Mouse (Mus musculus) B cell, adult 2 months (primary cell): ENCODE measurements around the gene Spock1.

ENCODE experiments used
- DNase-seq, 2 experiments: peaks; one replicate each; pipeline ENCODE4 v3.0.0; 2022

The Spock1 gene

DNA sequence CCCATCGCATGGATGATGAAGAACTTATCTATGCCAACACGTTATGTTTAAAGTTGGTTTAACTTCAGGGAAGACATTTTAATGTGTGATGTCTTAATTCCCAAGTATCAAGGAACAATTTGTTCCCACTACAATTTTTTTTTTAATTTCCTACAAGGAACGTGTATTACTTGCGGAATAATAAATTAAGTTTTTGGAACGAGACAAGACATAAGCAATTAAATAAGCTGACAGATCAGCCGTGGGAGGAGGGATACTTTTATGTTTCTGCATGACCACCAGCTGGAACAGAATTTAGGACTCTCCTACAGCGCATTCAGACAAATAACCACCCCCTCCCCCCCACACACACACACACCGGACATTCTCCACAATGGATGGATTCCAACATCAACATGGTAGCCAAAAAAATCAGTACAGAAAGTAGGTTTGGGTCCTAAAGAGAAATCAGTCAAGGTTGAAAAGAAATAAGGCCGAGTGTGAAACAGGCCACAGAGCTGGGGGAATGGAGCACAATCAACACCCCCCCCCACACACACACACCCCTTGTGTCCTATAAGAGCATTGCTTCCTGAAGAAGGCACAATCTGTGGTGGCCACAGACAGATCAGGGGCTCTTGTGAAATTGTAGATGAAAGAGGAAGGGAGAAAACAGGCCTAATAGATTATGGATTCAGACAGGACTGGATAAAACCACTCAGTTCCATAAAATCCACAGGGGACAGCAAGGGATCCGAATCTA, 111.0 kb downstream of the Spock1 start:
- no peak for DNase-seq

DNA sequence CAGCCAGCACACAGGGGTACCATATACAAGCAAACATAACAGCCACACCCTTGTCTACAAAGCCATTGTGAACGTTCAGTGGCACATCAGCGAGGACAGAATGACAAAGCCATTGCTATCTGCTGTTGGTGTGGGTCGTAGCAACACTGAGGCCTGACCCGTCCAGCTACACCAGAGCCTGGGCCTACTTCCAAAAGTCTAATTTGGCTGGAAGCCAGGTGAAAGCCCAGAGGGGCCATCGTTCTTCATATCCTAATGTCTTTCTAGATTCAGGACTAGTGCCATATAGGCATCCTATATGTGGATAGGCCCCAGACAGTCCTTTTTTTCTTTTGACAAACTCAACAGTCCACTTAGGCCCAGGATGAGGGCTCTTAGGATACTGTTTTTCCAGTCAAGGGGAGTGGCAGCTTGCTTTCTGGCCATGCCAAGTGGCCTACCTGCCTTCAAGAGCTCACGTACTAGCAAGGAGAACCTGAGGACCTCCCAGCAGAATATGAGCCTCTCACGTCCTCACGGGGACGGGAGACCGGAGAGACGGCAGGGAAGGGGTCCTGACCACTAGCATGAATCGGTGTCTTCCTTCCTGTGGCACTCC, 114.4 kb downstream of the Spock1 start:
- no peak for DNase-seq

DNA sequence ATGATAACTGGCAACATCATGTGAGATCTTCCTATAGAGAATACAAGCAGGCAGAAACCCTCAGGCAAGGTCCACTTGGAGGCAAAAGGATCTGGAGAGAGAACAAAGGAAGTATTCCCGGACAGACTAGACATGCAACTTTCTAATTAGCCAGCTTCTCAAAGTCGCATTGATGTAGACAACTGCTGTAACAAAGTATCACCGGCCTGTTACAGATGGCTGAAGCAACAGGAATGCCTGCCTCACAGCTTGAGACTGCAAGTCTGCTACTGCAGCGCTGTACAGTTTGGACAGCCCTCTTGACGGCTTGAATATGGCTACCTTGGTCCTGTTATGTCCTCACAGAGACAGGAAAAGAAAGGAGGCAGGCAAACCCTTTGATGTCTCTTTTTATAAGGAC, 118.3 kb downstream of the Spock1 start:
- no peak for DNase-seq

DNA sequence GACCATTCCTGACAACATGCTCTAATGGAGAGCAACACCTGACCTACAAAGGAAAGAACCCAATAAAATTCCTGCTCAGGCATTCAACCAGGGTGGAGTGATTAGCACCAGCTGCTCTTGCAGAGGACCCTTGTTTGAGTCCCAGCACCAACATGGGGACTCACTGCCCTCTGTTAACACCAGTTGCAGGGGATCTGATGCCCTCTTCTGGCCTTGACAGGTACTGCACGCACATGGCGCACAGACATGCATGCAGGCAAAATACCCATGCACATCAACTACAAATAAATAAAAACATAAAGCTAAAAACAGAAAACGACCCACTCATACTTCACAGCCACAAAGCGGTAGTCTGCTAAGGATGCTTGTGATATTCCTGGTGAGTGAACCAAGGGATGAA, 119.8 kb downstream of the Spock1 start:
- DNase-seq: no peak

- DNase-seq: no peak
Observed at GRCm38 (mm10) chr13:57786278-57786677, 121.9 kb downstream of the Spock1 start.

DNA sequence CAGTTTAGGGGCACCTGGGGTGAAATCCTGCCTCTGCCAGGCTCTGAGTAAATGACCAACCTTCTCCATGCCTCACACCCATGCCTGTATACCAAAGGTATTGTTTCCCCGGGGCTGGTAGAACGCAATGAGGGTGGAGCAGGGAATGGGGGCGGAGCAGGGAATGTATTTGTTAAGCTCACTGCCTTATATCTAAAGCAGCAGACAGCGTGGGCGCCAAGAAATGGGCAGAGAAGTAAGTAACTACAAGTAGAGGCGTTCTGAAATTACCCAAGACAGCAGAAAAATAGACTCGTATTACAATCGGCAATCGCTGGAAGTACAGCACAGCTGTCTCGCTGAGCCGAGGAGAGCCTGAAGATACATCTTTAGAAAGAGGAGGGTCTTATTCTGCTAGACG, 125.2 kb downstream of the Spock1 start:
- no peak for DNase-seq

DNA sequence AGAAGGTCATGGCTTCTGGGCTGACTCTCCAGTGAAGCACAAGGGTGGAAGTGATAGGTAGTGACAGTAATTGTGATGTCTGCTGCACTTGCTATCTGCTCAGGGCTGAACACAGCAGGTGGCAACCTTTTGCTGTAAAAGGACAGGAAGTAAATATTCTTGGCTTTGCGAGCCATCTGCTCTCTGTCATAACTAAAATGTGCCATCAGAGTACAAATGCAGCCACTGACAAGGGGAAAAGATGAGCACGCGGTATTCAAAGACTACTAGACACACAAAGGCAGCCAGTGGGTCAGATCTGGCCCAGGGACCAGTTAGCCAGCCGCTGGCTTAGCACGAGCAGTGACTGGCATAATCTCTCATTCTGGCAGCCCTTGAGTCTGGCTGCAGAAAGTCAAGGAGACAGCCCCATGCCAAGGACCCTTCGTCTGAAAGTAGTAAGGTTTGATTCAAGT, 126.0 kb downstream of the Spock1 start:
- DNase-seq: no peak

- no peak for DNase-seq
Observed at GRCm38 (mm10) chr13:57779146-57779545, 129.0 kb downstream of the Spock1 start.

DNA sequence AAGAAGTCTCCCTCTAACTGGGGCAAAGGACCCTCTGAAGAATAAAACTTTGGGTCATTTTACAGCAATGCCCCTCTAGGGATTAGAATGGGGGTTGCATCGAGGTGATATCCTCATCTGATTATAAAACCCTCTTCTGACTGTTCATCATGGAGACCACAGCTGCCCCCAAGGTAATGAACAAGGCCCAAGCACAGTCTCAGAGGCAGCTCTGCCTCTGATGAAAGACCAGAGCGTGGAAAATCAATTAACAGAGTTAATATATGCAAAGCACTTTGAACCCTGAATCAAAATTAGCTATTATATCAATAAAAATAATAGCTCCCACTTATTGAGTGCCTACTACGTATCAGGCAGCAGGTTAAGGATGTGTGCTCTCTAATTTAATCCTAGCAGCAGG, 129.6 kb downstream of the Spock1 start:
- no peak for DNase-seq

DNA sequence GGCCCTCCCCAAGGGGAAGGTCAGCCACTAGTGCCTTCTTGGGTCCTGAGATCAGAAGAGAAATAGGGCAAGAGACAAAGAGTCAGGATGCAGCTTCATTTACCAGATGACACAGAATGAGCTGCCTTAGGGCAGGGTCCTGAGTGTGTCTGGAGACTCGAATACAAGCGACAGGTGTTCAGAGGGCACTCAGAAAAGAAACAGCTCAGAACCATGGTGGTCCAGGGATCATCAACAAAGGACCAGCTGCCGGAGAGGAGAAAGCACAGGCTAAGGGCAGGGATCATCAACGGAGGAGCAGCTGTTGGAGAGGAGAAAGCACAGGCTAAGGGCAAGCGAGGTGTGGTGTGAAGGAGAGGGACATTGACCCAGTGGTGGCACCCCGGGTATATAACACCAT, 136.1 kb downstream of the Spock1 start:
- no peak for DNase-seq

GRCm38 (mm10) chr13:57766721-57767120, 141.4 kb downstream of the Spock1 start:
- DNase-seq: no peak

DNA sequence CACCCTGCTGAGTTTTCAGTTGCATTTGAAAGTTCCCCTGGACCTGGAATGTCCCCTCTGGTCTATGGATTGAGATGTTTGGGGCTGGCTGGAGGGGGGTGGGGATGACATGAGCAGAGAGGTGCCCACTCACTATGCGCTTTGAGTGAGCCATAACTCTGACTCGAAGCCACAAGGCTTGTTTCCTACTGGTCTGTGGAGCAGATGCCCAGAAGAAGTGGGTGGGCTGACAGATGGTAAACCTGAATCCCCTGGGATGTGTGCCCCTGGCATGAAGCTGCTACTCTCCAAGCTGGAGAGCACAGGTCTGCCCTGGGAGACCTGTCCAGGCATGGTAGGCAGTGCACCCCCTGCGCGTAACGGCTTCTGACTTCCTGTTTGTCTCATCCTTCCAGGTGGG, 147.0 kb downstream of the Spock1 start:
- DNase-seq: no peak

- no peak for DNase-seq
Observed at GRCm38 (mm10) chr13:57760618-57761017, 147.5 kb downstream of the Spock1 start.

GRCm38 (mm10) chr13:57756316-57756715, 151.8 kb downstream of the Spock1 start:
- no peak for DNase-seq

GRCm38 (mm10) chr13:57750831-57751230, 157.3 kb downstream of the Spock1 start:
- DNase-seq: no peak

DNA sequence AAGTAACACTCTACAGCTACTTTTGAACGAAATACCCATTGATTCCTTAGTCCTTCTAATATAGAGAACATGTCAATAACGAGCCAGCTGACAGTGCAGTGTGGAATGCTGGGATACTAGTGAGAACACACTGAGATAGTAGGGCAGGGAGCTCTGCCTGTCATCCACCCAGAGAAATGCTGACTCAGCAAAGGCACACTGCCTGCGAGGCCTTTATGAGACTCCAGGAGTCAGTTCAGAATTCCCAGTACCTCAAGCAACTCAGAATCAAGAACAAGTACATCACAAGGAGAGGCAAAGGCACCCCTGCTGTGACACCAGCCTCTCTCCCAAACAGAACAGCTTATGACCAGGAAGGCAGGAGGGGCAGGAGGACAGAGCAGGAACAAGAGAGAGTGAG, 163.5 kb downstream of the Spock1 start:
- no peak for DNase-seq

DNA sequence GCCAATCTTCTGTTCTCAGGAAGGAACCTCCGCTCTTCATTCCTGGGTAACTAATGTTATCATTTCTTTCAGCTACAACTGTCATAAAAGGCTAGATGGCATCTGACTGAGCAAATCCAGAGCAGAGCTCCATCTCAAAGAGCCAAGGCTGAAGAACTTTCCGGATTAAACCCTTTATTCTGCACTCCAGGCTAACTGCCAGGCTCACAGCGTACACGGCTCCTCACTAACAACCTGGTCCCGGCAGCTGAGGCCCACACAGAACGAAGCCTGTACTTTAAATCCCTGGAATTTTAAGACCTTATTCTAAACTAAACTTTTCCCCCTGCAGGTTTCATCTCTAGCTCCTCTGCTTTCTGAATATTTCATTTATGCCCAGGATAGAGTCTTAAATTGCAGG, 166.9 kb downstream of the Spock1 start:
- no peak for DNase-seq

DNA sequence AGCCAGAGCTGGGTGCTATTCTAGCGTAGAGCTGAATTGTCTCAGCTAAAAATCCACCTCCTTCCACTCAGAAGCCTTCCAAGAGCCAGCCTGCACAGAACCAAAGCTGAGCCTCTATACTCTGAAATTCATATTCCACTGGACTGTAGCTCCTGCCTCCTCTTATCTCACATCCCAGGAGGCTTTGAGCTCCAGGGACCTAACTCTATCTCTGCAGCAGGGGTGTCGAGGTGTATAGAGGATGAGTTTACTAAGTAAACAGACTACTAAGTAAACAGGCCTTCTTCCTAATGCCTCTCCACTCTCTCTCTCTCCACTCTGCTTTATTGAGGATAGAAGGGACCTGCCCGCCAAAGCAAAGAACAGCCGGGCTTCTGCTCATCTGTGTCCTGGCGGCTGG, 167.7 kb downstream of the Spock1 start:
- no peak for DNase-seq

- no peak for DNase-seq
Observed at GRCm38 (mm10) chr13:57736060-57736459, 172.1 kb downstream of the Spock1 start.

DNA sequence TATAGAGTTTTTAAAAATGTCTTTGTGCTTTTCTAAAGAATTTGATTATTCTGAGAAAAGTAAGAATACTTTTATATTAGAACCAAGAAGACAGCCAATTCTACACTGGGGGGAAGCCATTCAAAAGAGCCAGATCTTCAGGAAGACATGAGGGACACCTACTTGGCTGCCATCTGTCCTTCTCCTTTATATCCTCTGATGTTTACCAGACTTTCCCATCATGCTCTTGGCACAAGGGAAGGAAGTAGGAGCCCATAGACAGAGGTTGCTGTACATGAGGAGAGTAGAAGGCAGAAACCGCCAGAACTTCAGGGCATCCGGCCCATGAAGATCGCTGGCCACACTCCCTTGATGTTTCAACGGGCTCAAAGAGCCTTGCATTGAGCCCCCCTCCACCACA, 173.6 kb downstream of the Spock1 start:
- DNase-seq: no peak

- no peak for DNase-seq
Observed at GRCm38 (mm10) chr13:57733521-57733920, 174.6 kb downstream of the Spock1 start.

DNA sequence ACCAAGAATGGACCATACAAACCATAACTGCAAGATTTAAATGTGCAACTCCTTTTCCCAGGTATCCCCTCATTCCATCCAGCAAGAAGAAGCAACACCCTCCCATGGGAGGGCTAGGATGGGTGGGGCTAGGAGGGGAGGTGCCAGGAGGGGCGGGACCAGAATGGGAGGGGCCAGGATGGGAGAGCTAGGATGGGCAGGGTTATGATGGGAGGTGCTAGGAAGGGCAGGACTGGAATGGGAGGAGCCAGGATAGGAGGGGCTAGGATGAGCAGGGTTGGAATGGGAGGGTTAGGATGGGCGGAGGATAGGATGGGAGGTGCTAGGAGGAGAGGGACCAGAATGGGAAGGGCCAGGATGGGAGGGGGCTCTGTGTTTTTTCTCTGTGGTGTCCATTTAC, 175.9 kb downstream of the Spock1 start:
- no peak for DNase-seq

- no peak for DNase-seq
Observed at GRCm38 (mm10) chr13:57727716-57728115, 180.4 kb downstream of the Spock1 start.

- no peak for DNase-seq
Observed at GRCm38 (mm10) chr13:57726654-57727053, 181.5 kb downstream of the Spock1 start.
